Mouse (Mus musculus): ENCODE data around the gene Arhgef39. TPM values are rescaled to one million over a fixed set of nuclear protein-coding genes. Genes with fewer than 3 reads are reported as not detected.
"Not testable (repeated sequence)": the region's sequence is repeated elsewhere in the genome, so short reads cannot be mapped to it uniquely, and the experiment has no call there.

The Arhgef39 gene
- polyA plus RNA-seq, 1 experiment from 2014 or later: 31.0 TPM

DNA sequence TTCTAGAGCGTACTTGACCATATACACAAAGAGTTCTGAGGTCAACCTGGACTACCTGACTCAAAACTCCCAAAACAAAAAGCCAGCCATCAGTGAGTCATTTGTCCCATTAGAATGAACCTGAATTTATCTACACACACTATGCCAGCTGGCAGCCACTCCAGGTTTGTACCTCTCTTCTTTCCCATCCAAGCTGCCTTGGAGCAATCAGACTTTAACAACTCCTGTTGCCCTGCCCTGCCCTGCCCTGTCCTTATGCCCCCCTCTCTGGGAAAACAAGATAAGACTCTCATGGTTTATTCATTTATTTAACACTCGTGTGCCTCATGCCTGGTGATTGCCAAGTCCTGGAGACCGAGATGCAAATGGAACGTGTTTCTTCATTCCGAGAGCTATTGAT lies 8.7 kb downstream of the Arhgef39 start:
- Histone ChIP-seq H3K4me1 (ENCODE audit: control insufficient read depth in 2 of 2, insufficient read depth in 2 of 2, low read length in 2 of 2) (peaks cover 5 to 18% of the 10 kb centered on the region in 2 experiments), H3K27ac (replicated peaks in 1 of 2; ENCODE audit: control insufficient read depth in 1 of 2, insufficient read depth in 1 of 2, low read depth in 2 of 2, low read length in 2 of 2) (no peak overlapping the region), H3K9ac (ENCODE audit: low read length) (no peak overlapping the region), H3K4me3 (ENCODE audit: control insufficient read depth in 1 of 2, insufficient read depth in 1 of 2, low read depth in 1 of 2, low read length in 2 of 2) (no peak overlapping the region), H3K36me3 (ENCODE audit: control insufficient read depth, insufficient read depth, low read length) (peaks cover 5% of the 10 kb centered on the region), H3K4me2 (ENCODE audit: low read length) (no peak overlapping the region), H3K9me3 (ENCODE audit: control insufficient read depth, low read length) (no peaks in the 10 kb centered on the region), H3K27me3 (ENCODE audit: control insufficient read depth, insufficient read depth, low read length) (no peaks in the 10 kb centered on the region)
- 70% methylated on average over 5 of the region's 5 CpGs for WGBS
- ATAC-seq (ENCODE audit: insufficient number of reproducible peaks, insufficient read depth, low FRiP score, low read depth): no peak

DNA sequence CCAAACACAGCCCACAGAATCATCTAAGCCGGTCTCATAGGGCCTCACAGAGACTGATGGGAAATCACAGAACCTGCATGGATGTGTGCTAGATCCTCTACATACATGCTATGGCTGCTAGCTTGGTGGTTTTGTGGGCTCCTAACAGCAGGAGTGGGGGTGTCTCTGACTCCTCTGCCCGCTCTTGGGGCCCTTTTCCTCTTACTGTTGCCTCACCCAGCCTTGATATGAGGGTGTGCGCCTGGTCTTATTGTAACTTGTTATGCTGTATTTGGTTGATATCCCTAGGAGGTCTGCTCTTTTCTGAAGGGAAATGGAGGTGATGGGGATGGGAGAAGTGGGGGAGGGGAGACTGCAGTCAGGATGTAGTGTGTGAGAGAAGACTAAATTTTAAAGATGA lies 9.9 kb downstream of the Arhgef39 start:
- Histone ChIP-seq H3K9me3 (ENCODE audit: control insufficient read depth, low read length) (no peaks in the 10 kb centered on the region), H3K27me3 (ENCODE audit: control insufficient read depth, insufficient read depth, low read length) (no peaks in the 10 kb centered on the region), H3K4me1 (ENCODE audit: control insufficient read depth in 2 of 2, insufficient read depth in 2 of 2, low read length in 2 of 2) (peaks cover 0 to 8% of the 10 kb centered on the region in 2 experiments; a peak in 2 of 4 replicates), H3K27ac (replicated peaks in 1 of 2; ENCODE audit: control insufficient read depth in 1 of 2, insufficient read depth in 1 of 2, low read depth in 2 of 2, low read length in 2 of 2) (no peak overlapping the region), H3K9ac (ENCODE audit: low read length) (no peak overlapping the region), H3K36me3 (ENCODE audit: control insufficient read depth, insufficient read depth, low read length) (no peaks in the 10 kb centered on the region), H3K4me3 (ENCODE audit: control insufficient read depth in 1 of 2, insufficient read depth in 1 of 2, low read depth in 1 of 2, low read length in 2 of 2) (no peak overlapping the region), H3K4me2 (ENCODE audit: low read length) (no peak overlapping the region)
- no peak for ATAC-seq (ENCODE audit: insufficient number of reproducible peaks, insufficient read depth, low FRiP score, low read depth)
- 89% methylated on average over 3 of the region's 3 CpGs for WGBS

DNA sequence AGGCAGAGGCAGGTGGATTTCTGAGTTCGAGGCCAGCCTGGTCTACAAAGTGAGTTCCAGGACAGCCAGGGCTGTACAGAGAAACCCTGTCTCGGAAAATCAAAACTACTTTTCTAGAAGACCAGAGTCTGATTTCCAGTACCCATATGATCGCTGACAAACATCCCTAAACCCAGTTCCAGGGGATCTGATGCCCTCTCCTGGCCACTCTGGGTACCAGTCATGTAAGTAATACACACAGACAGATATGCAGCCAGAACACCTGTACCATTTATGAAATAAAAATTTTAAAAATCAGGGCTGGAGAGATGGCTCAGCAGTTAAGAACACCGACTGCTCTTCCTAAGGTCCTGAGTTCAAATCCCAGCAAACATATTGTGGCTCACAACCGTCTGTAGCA lies 13.8 kb downstream of the Arhgef39 start:
- not testable (repeated sequence) for H3K9ac ChIP-seq (ENCODE audit: low read length); ATAC-seq (ENCODE audit: insufficient number of reproducible peaks, insufficient read depth, low FRiP score, low read depth); H3K27me3 ChIP-seq (ENCODE audit: control insufficient read depth, insufficient read depth, low read length); H3K27ac ChIP-seq (replicated peaks in 1 of 2; ENCODE audit: control insufficient read depth in 1 of 2, insufficient read depth in 1 of 2, low read depth in 2 of 2, low read length in 2 of 2); H3K36me3 ChIP-seq (ENCODE audit: control insufficient read depth, insufficient read depth, low read length); H3K4me1 ChIP-seq (ENCODE audit: control insufficient read depth in 2 of 2, insufficient read depth in 2 of 2, low read length in 2 of 2); H3K9me3 ChIP-seq (ENCODE audit: control insufficient read depth, low read length); H3K4me2 ChIP-seq (ENCODE audit: low read length); H3K4me3 ChIP-seq (ENCODE audit: control insufficient read depth in 1 of 2, insufficient read depth in 1 of 2, low read depth in 1 of 2, low read length in 2 of 2)
- 74% methylated on average over 5 of the region's 5 CpGs for WGBS

DNA sequence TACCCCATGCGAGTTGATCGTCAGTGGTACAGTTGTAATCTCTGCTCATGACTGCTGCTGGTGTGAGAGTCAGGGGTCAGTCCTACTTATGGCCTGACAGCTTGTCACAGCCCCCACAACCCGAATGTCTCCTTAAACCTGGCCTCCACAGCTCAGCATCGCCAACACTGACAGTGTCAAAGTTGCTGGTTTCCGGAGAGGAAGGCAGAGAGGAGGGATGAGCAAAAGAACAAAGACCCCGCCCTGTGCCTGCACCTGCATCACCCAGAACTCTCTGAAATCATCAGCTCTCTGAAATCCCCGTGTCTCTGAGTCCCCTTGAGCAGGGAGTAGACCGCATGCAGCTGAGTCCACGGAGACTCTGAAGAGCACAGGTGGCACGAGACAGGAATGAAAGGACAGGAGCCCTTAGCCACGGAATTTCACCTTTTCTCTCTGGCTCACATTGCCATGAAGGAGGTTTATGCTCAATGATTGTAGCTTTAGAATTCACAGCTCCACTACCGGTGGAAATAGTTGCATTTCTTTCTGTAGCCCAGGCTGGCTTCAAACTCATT lies 15.9 kb downstream of the Arhgef39 start, which contains the start of gene Sit1:
Sit1 (minus strand) TSS at position 200 of the 557 bp plus-strand sequence.
- Histone ChIP-seq H3K4me3 (ENCODE audit: control insufficient read depth in 1 of 2, insufficient read depth in 1 of 2, low read depth in 1 of 2, low read length in 2 of 2) (no peak within 1 kb of the TSS), H3K9me3 (ENCODE audit: control insufficient read depth, low read length) (no peaks in the 10 kb centered on the region), H3K4me1 (ENCODE audit: control insufficient read depth in 2 of 2, insufficient read depth in 2 of 2, low read length in 2 of 2) (peaks cover 1 to 2% of the 10 kb centered on the region in 2 experiments; a peak in 1 of 4 replicates), H3K27ac (replicated peaks in 1 of 2; ENCODE audit: control insufficient read depth in 1 of 2, insufficient read depth in 1 of 2, low read depth in 2 of 2, low read length in 2 of 2) (no peak within 1 kb of the TSS), H3K4me2 (ENCODE audit: low read length) (no peak within 1 kb of the TSS), H3K36me3 (ENCODE audit: control insufficient read depth, insufficient read depth, low read length) (no peaks in the 10 kb centered on the region), H3K27me3 (ENCODE audit: control insufficient read depth, insufficient read depth, low read length) (no peaks in the 10 kb centered on the region), H3K9ac (ENCODE audit: low read length) (no peak within 1 kb of the TSS)
- no peak for ATAC-seq (ENCODE audit: insufficient number of reproducible peaks, insufficient read depth, low FRiP score, low read depth)
- WGBS: 50% methylated on average over 12 of the region's 12 CpGs

DNA sequence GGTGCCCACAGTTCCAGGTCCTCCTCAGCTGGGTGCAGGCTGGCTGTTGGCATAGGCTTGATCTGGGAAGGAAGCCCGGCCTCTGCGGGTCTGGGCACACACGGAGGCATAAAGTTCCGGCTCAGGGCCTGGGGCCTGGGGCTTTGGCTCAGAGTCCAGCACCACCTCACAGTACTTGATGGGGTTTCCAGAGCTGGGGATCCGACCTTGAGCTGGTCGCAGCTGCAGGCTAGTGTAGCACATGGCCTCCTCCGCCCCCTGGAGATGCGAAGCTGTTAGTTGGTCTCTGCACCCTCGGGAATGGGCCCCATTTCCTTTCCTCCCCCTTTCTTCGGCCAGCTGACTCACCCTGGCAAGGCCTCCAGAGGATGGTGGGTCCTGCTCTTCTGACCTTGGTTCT lies 16.9 kb downstream of the Arhgef39 start:
- no peaks in the 10 kb centered on the region for H3K36me3 ChIP-seq (ENCODE audit: control insufficient read depth, insufficient read depth, low read length)
- H3K27me3 ChIP-seq (ENCODE audit: control insufficient read depth, insufficient read depth, low read length): no peaks in the 10 kb centered on the region
- H3K4me2 ChIP-seq (ENCODE audit: low read length): no peak overlapping the region
- no peaks in the 10 kb centered on the region for H3K9me3 ChIP-seq (ENCODE audit: control insufficient read depth, low read length)
- H3K27ac ChIP-seq (replicated peaks in 1 of 2; ENCODE audit: control insufficient read depth in 1 of 2, insufficient read depth in 1 of 2, low read depth in 2 of 2, low read length in 2 of 2): no peak overlapping the region
- no peak for ATAC-seq (ENCODE audit: insufficient number of reproducible peaks, insufficient read depth, low FRiP score, low read depth)
- WGBS: 72% methylated on average over 10 of the region's 10 CpGs
- no peak overlapping the region for H3K9ac ChIP-seq (ENCODE audit: low read length)
- H3K4me3 ChIP-seq (ENCODE audit: control insufficient read depth in 1 of 2, insufficient read depth in 1 of 2, low read depth in 1 of 2, low read length in 2 of 2): no peak overlapping the region
- H3K4me1 ChIP-seq (ENCODE audit: control insufficient read depth in 2 of 2, insufficient read depth in 2 of 2, low read length in 2 of 2): peaks cover 4 to 6% of the 10 kb centered on the region in 2 experiments; a peak in 1 of 4 replicates

DNA sequence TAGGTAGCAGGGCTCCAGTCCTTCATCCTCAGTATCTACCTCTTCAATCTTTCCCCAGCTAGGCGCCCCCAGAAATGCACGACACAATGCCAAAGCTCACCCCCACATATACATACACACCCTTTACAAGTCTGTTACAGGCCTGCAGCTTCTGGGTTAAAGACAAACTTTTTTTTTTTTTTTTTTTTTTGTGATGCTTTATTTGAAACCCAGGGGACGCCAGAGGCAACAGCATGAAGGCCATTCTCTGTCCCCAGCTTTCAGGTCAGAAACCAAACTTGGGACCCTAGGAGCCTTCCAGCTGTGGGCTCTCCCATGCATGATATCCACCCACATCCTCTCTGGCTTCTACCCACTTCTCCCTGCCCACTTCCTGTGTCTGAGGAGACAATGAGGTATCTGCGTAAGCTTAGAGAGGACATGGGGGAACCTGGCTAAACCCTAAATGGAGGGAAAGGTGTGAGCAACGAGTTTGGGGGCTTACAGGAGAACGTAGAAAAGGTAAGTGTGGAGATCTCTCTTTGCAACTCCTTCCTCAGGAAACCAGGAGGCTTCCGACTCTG lies 17.5 kb downstream of the Arhgef39 start:
- Histone ChIP-seq H3K4me3 (ENCODE audit: control insufficient read depth in 1 of 2, insufficient read depth in 1 of 2, low read depth in 1 of 2, low read length in 2 of 2) (no peak overlapping the region), H3K36me3 (ENCODE audit: control insufficient read depth, insufficient read depth, low read length) (no peaks in the 10 kb centered on the region), H3K27me3 (ENCODE audit: control insufficient read depth, insufficient read depth, low read length) (no peaks in the 10 kb centered on the region), H3K9ac (ENCODE audit: low read length) (no peak overlapping the region), H3K4me1 (ENCODE audit: control insufficient read depth in 2 of 2, insufficient read depth in 2 of 2, low read length in 2 of 2) (peaks cover 4 to 6% of the 10 kb centered on the region in 2 experiments; a peak in 1 of 4 replicates), H3K27ac (replicated peaks in 1 of 2; ENCODE audit: control insufficient read depth in 1 of 2, insufficient read depth in 1 of 2, low read depth in 2 of 2, low read length in 2 of 2) (no peak overlapping the region), H3K4me2 (ENCODE audit: low read length) (no peak overlapping the region), H3K9me3 (ENCODE audit: control insufficient read depth, low read length) (no peaks in the 10 kb centered on the region)
- no peak for ATAC-seq (ENCODE audit: insufficient number of reproducible peaks, insufficient read depth, low FRiP score, low read depth)
- 67% methylated on average over 7 of the region's 7 CpGs for WGBS

DNA sequence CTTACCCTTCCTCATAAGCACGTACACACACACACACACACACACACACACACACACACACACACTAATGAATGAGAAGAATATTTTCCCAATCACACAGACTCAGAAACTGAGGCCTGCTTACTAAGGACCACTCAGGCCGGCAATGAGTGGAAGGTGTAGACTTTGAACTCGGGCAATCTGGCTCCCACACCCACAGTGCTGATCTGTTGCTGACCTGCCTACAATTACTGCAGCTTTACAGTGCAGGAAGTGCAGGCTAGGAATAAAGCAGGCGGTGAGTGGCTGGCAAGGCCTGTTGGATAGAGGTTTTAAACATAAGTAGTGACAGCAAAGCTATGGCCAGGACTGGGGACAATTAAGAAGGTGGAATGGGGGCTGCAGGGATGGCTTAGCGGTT lies 18.5 kb downstream of the Arhgef39 start:
- peaks cover 4 to 6% of the 10 kb centered on the region in 2 experiments; a peak in 1 of 4 replicates for H3K4me1 ChIP-seq (ENCODE audit: control insufficient read depth in 2 of 2, insufficient read depth in 2 of 2, low read length in 2 of 2)
- H3K36me3 ChIP-seq (ENCODE audit: control insufficient read depth, insufficient read depth, low read length): no peaks in the 10 kb centered on the region
- H3K27ac ChIP-seq (replicated peaks in 1 of 2; ENCODE audit: control insufficient read depth in 1 of 2, insufficient read depth in 1 of 2, low read depth in 2 of 2, low read length in 2 of 2): no peak overlapping the region
- ATAC-seq (ENCODE audit: insufficient number of reproducible peaks, insufficient read depth, low FRiP score, low read depth): no peak
- no peak overlapping the region for H3K4me3 ChIP-seq (ENCODE audit: control insufficient read depth in 1 of 2, insufficient read depth in 1 of 2, low read depth in 1 of 2, low read length in 2 of 2)
- no peaks in the 10 kb centered on the region for H3K27me3 ChIP-seq (ENCODE audit: control insufficient read depth, insufficient read depth, low read length)
- no peak overlapping the region for H3K4me2 ChIP-seq (ENCODE audit: low read length)
- H3K9me3 ChIP-seq (ENCODE audit: control insufficient read depth, low read length): no peaks in the 10 kb centered on the region
- H3K9ac ChIP-seq (ENCODE audit: low read length): no peak overlapping the region
- WGBS: 80% methylated on average over 5 of the region's 5 CpGs

Data from heart, embryonic 14.5 days (tissue).